Mouse (Mus musculus): Measurements from ENCODE around the gene Spata31d1a.

- no peak for TF ChIP-seq CTCF (IDR thresholded peaks at IDR 0.05; ENCODE audit: low read depth)
- TF ChIP-seq EP300 (IDR thresholded peaks at IDR 0.05; ENCODE audit: low read depth), result no peak
These were observed 30.2 kb downstream of the Spata31d1a start for GRCm38 (mm10) chr13:59679908-59680307.
